8 mouse cellular contexts compared by ENCODE assay signal in genomic region chr12:55560025-55560690, GRCm38 (mm10). TPM values are rescaled to one million over a fixed set of nuclear protein-coding genes. Genes with fewer than 3 reads are reported as not detected.
A peak's percentile ranks its signal among the peaks of the same experiment; 100 is the strongest.
DNase-seq lines count a peak whose midpoint lies in the region; ATAC-seq and TF ChIP-seq lines count a peak whose summit lies in the region.

No protein-coding gene starts in this region.

- no peak overlapping the region for H3K27ac ChIP-seq in brown adipose tissue, adult 24 weeks (replicated peaks; ENCODE audit: low read depth, low read length)
- H3K27ac ChIP-seq in midbrain, embryonic 11.5 days (ENCODE audit: low read depth, low read length): no peak overlapping the region

- ATAC-seq in G1E (ENCODE audit: extremely low read depth, insufficient number of reproducible peaks, low FRiP score, poor library complexity, severe bottlenecking): no peak; the same call in 1 of the 2 replicates
- no peak for ATAC-seq in midbrain, embryonic 11.5 days (ENCODE audit: low FRiP score)

- peak overlapping the region; percentile 34 for H3K4me2 ChIP-seq in midbrain, embryonic 11.5 days

- H3K27me3 ChIP-seq in G1E (ENCODE audit: insufficient read depth, low read length): peaks cover 13% of the 10 kb centered on the region
- H3K27me3 ChIP-seq in midbrain, embryonic 11.5 days (ENCODE audit: control insufficient read depth, insufficient read depth, low read length): no peaks in the 10 kb centered on the region

- H3K36me3 ChIP-seq in G1E (replicated peaks): no peaks in the 10 kb centered on the region
- H3K36me3 ChIP-seq in midbrain, embryonic 11.5 days (ENCODE audit: control insufficient read depth, insufficient read depth, low read length): no peaks in the 10 kb centered on the region

- intact Hi-C loops in heart, postnatal 36 days (cut with DNase I): no loop called here

- 7% methylated on average over 19 of the region's 19 CpGs for WGBS in large intestine, adult 2 months
- WGBS in midbrain, embryonic 11.5 days: 8% methylated on average over 19 of the region's 19 CpGs

- peaks cover 9% of the 10 kb centered on the region for H3K4me1 ChIP-seq in G1E (ENCODE audit: insufficient read depth, low read depth, low read length)
- H3K4me1 ChIP-seq in brown adipose tissue, adult 24 weeks (ENCODE audit: control insufficient read depth, insufficient read depth, insufficient read length, low read length): no peaks in the 10 kb centered on the region
- peaks cover 5% of the 10 kb centered on the region for H3K4me1 ChIP-seq in midbrain, embryonic 11.5 days (ENCODE audit: control insufficient read depth, insufficient read depth, low read length)

- peak overlapping the region; percentile 48; the same call in 1 of the 2 replicates for H3K4me3 ChIP-seq in G1E (ENCODE audit: low read depth, low read length)
- peak overlapping the region; percentile 46 for H3K4me3 ChIP-seq in brown adipose tissue, adult 24 weeks (ENCODE audit: insufficient read depth, low read depth, low read length)
- peak overlapping the region; percentile 21 for H3K4me3 ChIP-seq in midbrain, embryonic 11.5 days (ENCODE audit: low read depth, low read length)

- peak overlapping the region; percentile 31; the same call in 1 of the 2 replicates for H3K9ac ChIP-seq in midbrain, embryonic 11.5 days (ENCODE audit: low read length)

- DNase-seq in G1E (ENCODE audit: low spot score): peak; percentile 37
- peak; percentile 6 to 12 for DNase-seq in heart, postnatal 36 days
- DNase-seq in large intestine, adult 2 months (ENCODE audit: low read depth, low spot score): peak; percentile 64
- DNase-seq in midbrain, embryonic 11.5 days (ENCODE audit: low spot score, missing footprints): peak; percentile 87
- peak; percentile 44 for DNase-seq in thymus, postnatal 25 days
- no peak for DNase-seq in left cerebral cortex, adult 11 months (ENCODE audit: low spot score)
- DNase-seq in gastrocnemius, adult 18-20 months (ENCODE audit: low spot score): no peak

- TF ChIP-seq CTCF in G1E (IDR thresholded peaks at IDR 0.05; ENCODE audit: low read depth, low read length): no peak

- H3K9me3 ChIP-seq in G1E (replicated peaks): peaks cover 2% of the 10 kb centered on the region; the same call in 1 of the 2 replicates
- H3K9me3 ChIP-seq in midbrain, embryonic 11.5 days (ENCODE audit: control insufficient read depth, low read length): no peaks in the 10 kb centered on the region

RNA-seq across cellular contexts. Expression of gene Aldoart2, which starts 4.9 kb away (rescaled TPM):
- 0.83 TPM in 1 of 2 replicates, not detected in the other for total RNA-seq in G1E (2014; fragmentation: Nextera tagmentation)
- total RNA-seq in G1E (2017): 0.06 and 0.11 TPM in 2 replicates
- polyA plus RNA-seq in G1E (2012): 0.04 TPM in 1 of 2 replicates, not detected in the other
- polyA plus RNA-seq in brown adipose tissue, adult 24 weeks (2012; ENCODE audit: insufficient read depth, insufficient read length, missing spikeins): 0.71 and 1.8 TPM in 2 replicates
- total RNA-seq in heart, postnatal 36 days (2021): not detected
- polyA plus RNA-seq in large intestine, adult 2 months (2012; rRNA removed): 0.14 TPM in 1 of 2 replicates, not detected in the other
- polyA plus RNA-seq in midbrain, embryonic 11.5 days (2014; fragmentation: Nextera tagmentation; extraction: Ambion mirVana): not detected in 2 replicates
- under 1 TPM; 0.21 to 0.50 TPM for total RNA-seq in gastrocnemius, adult 18-20 months (2021)

RNA-seq across cellular contexts. Expression of gene Insm2, which starts 39.1 kb away (rescaled TPM):
- not detected in 2 replicates for total RNA-seq in G1E (2014; fragmentation: Nextera tagmentation)
- 0.05 TPM in 1 of 2 replicates, not detected in the other for total RNA-seq in G1E (2017)
- polyA plus RNA-seq in G1E (2012): not detected in 2 replicates
- not detected in 2 replicates for polyA plus RNA-seq in brown adipose tissue, adult 24 weeks (2012; ENCODE audit: insufficient read depth, insufficient read length, missing spikeins)
- total RNA-seq in heart, postnatal 36 days (2021): not detected
- polyA plus RNA-seq in large intestine, adult 2 months (2012; rRNA removed): not detected in 2 replicates
- polyA plus RNA-seq in midbrain, embryonic 11.5 days (2014; fragmentation: Nextera tagmentation; extraction: Ambion mirVana): 0.40 and 0.57 TPM in 2 replicates
- total RNA-seq in gastrocnemius, adult 18-20 months (2021): not detected

Comparison
In these comparisons a context has a peak if more than half of its experiments do, and no peak if none do; other contexts are left out.
1. DNase-seq: peak in G1E (single experiment), heart, postnatal 36 days (2 of 2), large intestine, adult 2 months (single experiment), midbrain, embryonic 11.5 days (single experiment) and thymus, postnatal 25 days (single experiment); none in left cerebral cortex, adult 11 months (single experiment) and gastrocnemius, adult 18-20 months (single experiment).
2. Peak in every context shown above with its lines, with median percentiles within 50 percentile points of each other: H3K4me3 ChIP-seq.